Mouse (Mus musculus) myocyte (in vitro differentiated cells): ENCODE data around the gene Gpc6.

Experiments used
- MAX ChIP-seq: IDR thresholded peaks from one replicate; pipeline ENCODE4 v1.6.1; 2011; ENCODE audit warnings: low read depth, mild to moderate bottlenecking, control low read depth
- MYOG ChIP-seq, 3 experiments: IDR thresholded peaks; one replicate each; pipeline ENCODE4 v1.6.1; 2011; ENCODE audit warnings: control low read depth in 2 of 3, low read depth in 2 of 3, mild to moderate bottlenecking in 2 of 3; ENCODE audit not compliant: insufficient read length in 2 of 3, control insufficient read depth in 1 of 3, insufficient read depth in 1 of 3
- POLR2A ChIP-seq: IDR thresholded peaks from one replicate; pipeline ENCODE4 v1.6.1; 2011; ENCODE audit warnings: low read depth, mild to moderate bottlenecking, control low read depth, moderate library complexity; ENCODE audit not compliant: insufficient read length
- POLR2AphosphoS2 ChIP-seq: IDR thresholded peaks from one replicate; pipeline ENCODE4 v1.6.1; 2011; ENCODE audit warnings: low read depth, control low read depth; ENCODE audit not compliant: insufficient read length
- SRF ChIP-seq: IDR thresholded peaks from one replicate; pipeline ENCODE4 v1.6.1; 2011; ENCODE audit warnings: low read depth; ENCODE audit not compliant: control insufficient read depth, insufficient read length

- TF ChIP-seq POLR2A, result no peak
- no peak for TF ChIP-seq POLR2AphosphoS2
- TF ChIP-seq MAX, result no peak
- no peak for TF ChIP-seq SRF
- no peak for TF ChIP-seq MYOG (IDR thresholded peaks at IDR 0.05; ENCODE audit: control insufficient read depth in 1 of 3, insufficient read depth in 1 of 3, insufficient read length in 2 of 3, low read depth in 2 of 3)
These were observed 716.7 kb downstream of the Gpc6 start for GRCm38 (mm10) chr14:117641853-117642252.
